Comparison of ENCODE assay signal across 20 mouse cellular contexts in genomic region chr12:69394456-69394855, GRCm38 (mm10). TPM values are rescaled to one million over a fixed set of nuclear protein-coding genes. Genes with fewer than 3 reads are reported as not detected.
DNase-seq lines count a peak whose midpoint lies in the region; ATAC-seq lines count a peak whose summit lies in the region.
"Had no signal": no experiment of that assay in that cellular context is flagged by ENCODE, and none has a peak within 500 bp of the region (broad histone marks: within the 10 kb centered on the region; RNA-seq: fewer than 3 reads in every experiment).

No protein-coding gene starts in this region.

- ATAC-seq in heart, embryonic 11.5 days (replicated peaks; ENCODE audit: insufficient number of reproducible peaks, low FRiP score, low TSS enrichment) = no peak
- ATAC-seq: lung, postnatal 0 days had no signal

- H3K4me3 ChIP-seq in heart, embryonic 11.5 days (ENCODE audit: low read depth, low read length) = no peak overlapping the region
- H3K4me3 ChIP-seq: forebrain, embryonic 10.5 days; heart, embryonic 13.5 days; layer of hippocampus, adult 2 months; megakaryocyte, embryonic 14.5 days had no signal

- H3K27ac ChIP-seq in heart, embryonic 11.5 days (ENCODE audit: low read depth, low read length) = no peak overlapping the region
- H3K27ac ChIP-seq: forebrain, embryonic 10.5 days; heart, embryonic 13.5 days; kidney, postnatal 0 days; layer of hippocampus, adult 2 months had no signal

- DNase-seq in heart, adult 11 months = peak; percentile 48
- DNase-seq in brain, adult 2 months (ENCODE audit: low read depth, low spot score) = peak; percentile 97
- peak; percentile 88 for DNase-seq in cerebellum, adult 11 months
- DNase-seq in cerebellum, postnatal 10 days = peak; percentile 97 to 98
- DNase-seq in heart, adult 8-10 months (ENCODE audit: low spot score) = no peak
- DNase-seq in lung, postnatal 14 days = no peak
- no peak for DNase-seq in thymus, postnatal 14 days
- DNase-seq: B cell, adult 2 months; kidney, adult 18-20 months; liver; midbrain, embryonic 14.5 days; retina, postnatal 1 day; thymus, postnatal 25 days had no signal

- H3K4me1 ChIP-seq in heart, embryonic 11.5 days (ENCODE audit: control insufficient read depth, insufficient read depth, low read length) = no peaks in the 10 kb centered on the region; the same call in 1 of the 2 replicates
- H3K4me1 ChIP-seq: forebrain, embryonic 10.5 days; megakaryocyte, embryonic 14.5 days had no signal

- 80% methylated on average over 6 of the region's 6 CpGs for WGBS in heart, embryonic 11.5 days (ENCODE audit: insufficient replicate concordance)

- H3K27me3 ChIP-seq in heart, embryonic 11.5 days (ENCODE audit: control insufficient read depth, insufficient read depth, low read length) = no peaks in the 10 kb centered on the region
- H3K27me3 ChIP-seq: heart, embryonic 13.5 days; megakaryocyte, embryonic 14.5 days had no signal

- no peaks in the 10 kb centered on the region for H3K36me3 ChIP-seq in heart, embryonic 11.5 days (ENCODE audit: control insufficient read depth, insufficient read depth, low read length)
- H3K36me3 ChIP-seq: forebrain, embryonic 10.5 days; heart, embryonic 13.5 days had no signal

- H3K4me2 ChIP-seq in heart, embryonic 11.5 days = no peak overlapping the region
- H3K4me2 ChIP-seq: heart, embryonic 13.5 days had no signal

- no peak overlapping the region for H3K9ac ChIP-seq in heart, embryonic 11.5 days (ENCODE audit: low read depth, low read length)
- H3K9ac ChIP-seq: heart, embryonic 13.5 days had no signal

- no peaks in the 10 kb centered on the region for H3K9me3 ChIP-seq in heart, embryonic 11.5 days (replicated peaks; ENCODE audit: control insufficient read depth, low read length)
- H3K9me3 ChIP-seq: forebrain, embryonic 10.5 days; heart, embryonic 13.5 days had no signal

RNA-seq across cellular contexts. Expression of gene Gm9887, which starts 22.2 kb away (rescaled TPM):
- polyA plus RNA-seq in heart, embryonic 11.5 days (2014; fragmentation: Nextera tagmentation; extraction: Ambion mirVana) = 1.3 and 1.5 TPM in 2 replicates
- total RNA-seq in heart, adult 8-10 months (2022) = 1 to 10 TPM in 1 of 4 experiments, under 1 TPM in 3; 0.63 to 1.3 (median 0.77) TPM

RNA-seq across cellular contexts. Expression of gene Arf6, which starts 22.5 kb away (rescaled TPM):
- polyA plus RNA-seq in heart, embryonic 11.5 days (2014; fragmentation: Nextera tagmentation; extraction: Ambion mirVana) = 38.0 and 41.6 TPM in 2 replicates
- total RNA-seq in heart, adult 8-10 months (2022) = 10 to 100 TPM; 33.7 to 39.7 (median 39.6) TPM

RNA-seq across cellular contexts. Expression of gene Nemf, which starts 37.5 kb away (rescaled TPM):
- polyA plus RNA-seq in heart, embryonic 11.5 days (2014; fragmentation: Nextera tagmentation; extraction: Ambion mirVana) = 62.1 and 69.9 TPM in 2 replicates
- total RNA-seq in heart, adult 8-10 months (2022) = 10 to 100 TPM; 18.9 to 22.6 (median 20.7) TPM

Comparison
In these comparisons a context has a peak if more than half of its experiments do, and no peak if none do; other contexts are left out.
1. DNase-seq: peak in heart, adult 11 months (single experiment), brain, adult 2 months (single experiment), cerebellum, adult 11 months (single experiment) and cerebellum, postnatal 10 days (2 of 2); none in heart, adult 8-10 months (single experiment), lung, postnatal 14 days (single experiment) and thymus, postnatal 14 days (single experiment).